Mouse (Mus musculus): ENCODE measurements around the gene Cse1l. TPM values are rescaled to one million over a fixed set of nuclear protein-coding genes. Genes with fewer than 3 reads are reported as not detected.
A peak's percentile ranks its signal among the peaks of the same experiment; 100 is the strongest.

The Cse1l gene
- polyA plus RNA-seq, 1 experiment from 2014 or later: 169 TPM

GRCm38 (mm10) chr2:166990861-166991260, 85.0 kb downstream of the Cse1l start:
- Histone ChIP-seq H3K27me3 (no peaks in the 10 kb centered on the region), H3K9ac (replicated peaks) (no peak overlapping the region), H3K4me1 (peaks cover 33% of the 10 kb centered on the region), H3K9me3 (no peaks in the 10 kb centered on the region), H3K4me3 (no peak overlapping the region), H3K36me3 (no peaks in the 10 kb centered on the region), H3K27ac (replicated peaks) (no peak overlapping the region), H3K4me2 (replicated peaks) (no peak overlapping the region)
- 91% methylated on average over 7 of the region's 7 CpGs for WGBS
- no peak for ATAC-seq (ENCODE audit: low FRiP score, low read depth)

GRCm38 (mm10) chr2:166991945-166992344, 86.1 kb downstream of the Cse1l start:
- H3K27ac ChIP-seq (replicated peaks): no peak overlapping the region
- H3K4me3 ChIP-seq: no peak overlapping the region
- no peak overlapping the region for H3K9ac ChIP-seq (replicated peaks)
- no peak for ATAC-seq (ENCODE audit: low FRiP score, low read depth)
- H3K4me1 ChIP-seq: peaks cover 38% of the 10 kb centered on the region
- H3K27me3 ChIP-seq: no peaks in the 10 kb centered on the region
- no peak overlapping the region for H3K4me2 ChIP-seq (replicated peaks)
- no peaks in the 10 kb centered on the region for H3K36me3 ChIP-seq
- no peaks in the 10 kb centered on the region for H3K9me3 ChIP-seq

GRCm38 (mm10) chr2:166995021-166995795, 89.4 kb downstream of the Cse1l start:
- peak; percentile 9 for ATAC-seq (ENCODE audit: low FRiP score, low read depth)
- Histone ChIP-seq H3K4me1 (peaks cover 38% of the 10 kb centered on the region), H3K9ac (replicated peaks) (peak overlapping the region; percentile 99), H3K4me2 (replicated peaks) (peak overlapping the region; percentile 94), H3K36me3 (no peaks in the 10 kb centered on the region), H3K27me3 (no peaks in the 10 kb centered on the region), H3K4me3 (peak overlapping the region; percentile 99), H3K9me3 (no peaks in the 10 kb centered on the region), H3K27ac (replicated peaks) (peak overlapping the region; percentile 98)
- WGBS: 6% methylated on average over 28 of the region's 28 CpGs

Other genes starting within 250 kb of the Cse1l start
- gene Prex1, start 192.2 kb upstream of the Cse1l start, polyA plus RNA-seq (2016; fragmentation: Nextera tagmentation; extraction: Ambion mirVana): 26.2 and 27.4 TPM in 2 replicates
- 9.4 and 11.0 TPM in 2 replicates for gene Trp53rkb, start 113.5 kb upstream of the Cse1l start, polyA plus RNA-seq (2016; fragmentation: Nextera tagmentation; extraction: Ambion mirVana)
- 5.8 and 6.0 TPM in 2 replicates for gene Arfgef2, start 100.5 kb upstream of the Cse1l start, polyA plus RNA-seq (2016; fragmentation: Nextera tagmentation; extraction: Ambion mirVana)
- gene Stau1, start 90.3 kb downstream of the Cse1l start, polyA plus RNA-seq (2016; fragmentation: Nextera tagmentation; extraction: Ambion mirVana): 123 TPM in 2 replicates
- gene Ddx27, start 109.2 kb downstream of the Cse1l start, polyA plus RNA-seq (2016; fragmentation: Nextera tagmentation; extraction: Ambion mirVana): 50.2 and 51.8 TPM in 2 replicates
- gene Znfx1, start 157.0 kb downstream of the Cse1l start, polyA plus RNA-seq (2016; fragmentation: Nextera tagmentation; extraction: Ambion mirVana): 9.0 and 9.6 TPM in 2 replicates

Data from midbrain, embryonic 12.5 days (tissue).